Mouse (Mus musculus): Measurements from ENCODE around the gene Lgals4. TPM values are rescaled to one million over a fixed set of nuclear protein-coding genes. Genes with fewer than 3 reads are reported as not detected.

Lgals4 gene
- polyA plus RNA-seq, 1 experiment from 2014 or later: 737 TPM

DNA sequence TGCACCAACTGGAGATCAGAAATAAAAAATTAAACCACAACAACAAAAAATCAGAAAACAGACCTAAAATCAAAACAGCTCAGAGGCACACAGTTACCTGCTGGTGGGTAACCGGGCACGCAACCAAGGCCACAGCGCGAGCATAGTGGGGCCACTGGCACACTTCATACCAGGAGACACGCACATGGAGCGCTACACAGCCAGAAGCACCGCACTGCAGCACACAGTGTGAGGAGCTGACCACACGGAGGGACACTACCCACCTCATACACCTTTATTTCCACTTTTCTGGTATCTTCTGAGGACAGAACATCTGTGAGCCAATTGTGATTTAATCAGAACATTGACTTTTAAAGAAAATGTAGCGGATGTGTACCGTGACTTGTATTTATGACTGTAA lies 16.7 kb upstream of the Lgals4 start:
- Histone ChIP-seq H3K9ac (ENCODE audit: low read length) (no peak overlapping the region), H3K4me3 (ENCODE audit: low read depth, low read length) (no peak overlapping the region), H3K27ac (ENCODE audit: low read depth) (no peak overlapping the region), H3K36me3 (ENCODE audit: control insufficient read depth, insufficient read depth, low read length) (peaks cover 98% of the 10 kb centered on the region), H3K4me2 (ENCODE audit: low read length) (no peak overlapping the region), H3K9me3 (ENCODE audit: control insufficient read depth, low read length) (no peaks in the 10 kb centered on the region), H3K27me3 (replicated peaks; ENCODE audit: control insufficient read depth, insufficient read depth, low read length) (no peaks in the 10 kb centered on the region), H3K4me1 (replicated peaks; ENCODE audit: control insufficient read depth, insufficient read depth, low read length) (peaks cover 32% of the 10 kb centered on the region)
- ATAC-seq (replicated peaks; ENCODE audit: low FRiP score, low TSS enrichment, low read depth) (no peak), DNase-seq (ENCODE audit: low spot score) (no peak)
- 92% methylated on average over 10 of the region's 10 CpGs for WGBS

DNA sequence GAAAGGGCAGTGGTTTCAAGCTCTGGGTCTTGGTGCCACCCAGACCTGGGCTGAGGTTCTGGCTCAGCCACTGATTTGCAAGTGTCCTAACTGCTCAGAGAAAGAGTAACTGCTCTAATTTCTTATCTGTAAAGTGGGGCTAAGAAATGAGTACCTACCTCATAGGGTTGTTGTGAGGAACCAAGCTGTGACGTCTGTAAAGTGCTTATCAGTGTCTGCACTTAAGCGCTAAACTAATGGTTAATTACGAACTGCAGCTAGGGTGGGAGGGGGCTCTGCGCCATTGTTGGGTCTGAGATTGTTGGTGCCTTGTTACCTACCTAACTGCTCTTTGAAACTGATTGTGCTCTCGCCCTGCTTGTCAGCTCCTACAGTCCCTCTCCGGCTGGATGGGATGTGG lies 16.1 kb upstream of the Lgals4 start:
- Histone ChIP-seq H3K27ac (ENCODE audit: low read depth) (peak overlapping the region; percentile 10; the same call in 1 of the 2 replicates), H3K4me2 (ENCODE audit: low read length) (no peak overlapping the region), H3K4me1 (replicated peaks; ENCODE audit: control insufficient read depth, insufficient read depth, low read length) (peaks cover 26% of the 10 kb centered on the region)

DNA sequence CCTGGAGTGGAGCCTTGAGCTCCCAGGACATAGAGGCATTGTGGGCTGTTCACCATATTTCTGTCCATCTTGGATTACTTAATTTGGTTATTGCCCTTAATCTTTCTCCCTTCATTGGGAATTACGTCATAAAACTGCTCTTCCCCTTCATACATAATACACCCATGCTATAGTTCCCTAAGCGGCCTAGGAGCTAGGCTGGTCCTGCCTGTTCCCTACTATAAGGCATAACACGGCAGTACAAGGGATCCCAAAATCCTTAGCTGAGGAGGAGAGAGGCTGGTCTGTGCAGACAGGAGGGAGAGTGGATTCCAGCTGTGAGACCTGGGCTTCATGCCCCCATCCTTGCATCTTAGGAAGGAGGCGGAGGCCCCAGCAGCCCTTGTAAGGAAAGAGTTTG lies 15.7 kb upstream of the Lgals4 start:
- ATAC-seq (replicated peaks; ENCODE audit: low FRiP score, low TSS enrichment, low read depth) (no peak), DNase-seq (ENCODE audit: low spot score) (no peak)
- H3K9me3 ChIP-seq (ENCODE audit: control insufficient read depth, low read length): no peaks in the 10 kb centered on the region
- peaks cover 22% of the 10 kb centered on the region for H3K4me1 ChIP-seq (replicated peaks; ENCODE audit: control insufficient read depth, insufficient read depth, low read length)
- H3K36me3 ChIP-seq (ENCODE audit: control insufficient read depth, insufficient read depth, low read length): peaks cover 95% of the 10 kb centered on the region
- WGBS: 82% methylated on average over 4 of the region's 4 CpGs
- H3K4me3 ChIP-seq (ENCODE audit: low read depth, low read length): no peak overlapping the region
- H3K9ac ChIP-seq (ENCODE audit: low read length): no peak overlapping the region
- H3K4me2 ChIP-seq (ENCODE audit: low read length): no peak overlapping the region
- peak overlapping the region; percentile 10; the same call in 1 of the 2 replicates for H3K27ac ChIP-seq (ENCODE audit: low read depth)
- no peaks in the 10 kb centered on the region for H3K27me3 ChIP-seq (replicated peaks; ENCODE audit: control insufficient read depth, insufficient read depth, low read length)

More for the DNA sequence above, 16.1 kb upstream of the Lgals4 start:
- DNase-seq (ENCODE audit: low spot score) (no peak), ATAC-seq (replicated peaks; ENCODE audit: low FRiP score, low TSS enrichment, low read depth) (no peak)
- 71% methylated on average over 6 of the region's 6 CpGs for WGBS
- Histone ChIP-seq H3K4me3 (ENCODE audit: low read depth, low read length) (no peak overlapping the region), H3K9ac (ENCODE audit: low read length) (no peak overlapping the region), H3K9me3 (ENCODE audit: control insufficient read depth, low read length) (no peaks in the 10 kb centered on the region), H3K36me3 (ENCODE audit: control insufficient read depth, insufficient read depth, low read length) (peaks cover 98% of the 10 kb centered on the region), H3K27me3 (replicated peaks; ENCODE audit: control insufficient read depth, insufficient read depth, low read length) (no peaks in the 10 kb centered on the region)

DNA sequence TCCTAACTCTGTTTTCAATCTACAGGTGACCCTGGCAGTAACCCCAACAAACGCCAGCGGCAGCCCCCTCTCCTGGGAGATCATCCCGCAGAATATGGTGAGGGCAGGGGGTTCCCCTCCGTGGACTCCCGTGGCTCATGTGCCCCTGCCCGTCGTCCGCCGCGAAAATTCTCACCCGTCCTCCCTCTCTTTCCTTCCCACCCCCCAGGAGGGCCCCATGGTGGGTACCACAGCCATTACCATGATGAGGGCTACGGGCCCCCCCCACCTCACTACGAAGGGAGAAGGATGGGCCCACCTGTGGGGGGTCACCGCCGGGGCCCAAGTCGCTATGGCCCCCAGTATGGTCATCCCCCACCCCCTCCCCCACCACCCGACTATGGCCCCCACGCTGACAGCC lies 15.2 kb upstream of the Lgals4 start:
- no peaks in the 10 kb centered on the region for H3K27me3 ChIP-seq (replicated peaks; ENCODE audit: control insufficient read depth, insufficient read depth, low read length)
- ATAC-seq (replicated peaks; ENCODE audit: low FRiP score, low TSS enrichment, low read depth): no peak
- H3K9ac ChIP-seq (ENCODE audit: low read length): no peak overlapping the region

DNA sequence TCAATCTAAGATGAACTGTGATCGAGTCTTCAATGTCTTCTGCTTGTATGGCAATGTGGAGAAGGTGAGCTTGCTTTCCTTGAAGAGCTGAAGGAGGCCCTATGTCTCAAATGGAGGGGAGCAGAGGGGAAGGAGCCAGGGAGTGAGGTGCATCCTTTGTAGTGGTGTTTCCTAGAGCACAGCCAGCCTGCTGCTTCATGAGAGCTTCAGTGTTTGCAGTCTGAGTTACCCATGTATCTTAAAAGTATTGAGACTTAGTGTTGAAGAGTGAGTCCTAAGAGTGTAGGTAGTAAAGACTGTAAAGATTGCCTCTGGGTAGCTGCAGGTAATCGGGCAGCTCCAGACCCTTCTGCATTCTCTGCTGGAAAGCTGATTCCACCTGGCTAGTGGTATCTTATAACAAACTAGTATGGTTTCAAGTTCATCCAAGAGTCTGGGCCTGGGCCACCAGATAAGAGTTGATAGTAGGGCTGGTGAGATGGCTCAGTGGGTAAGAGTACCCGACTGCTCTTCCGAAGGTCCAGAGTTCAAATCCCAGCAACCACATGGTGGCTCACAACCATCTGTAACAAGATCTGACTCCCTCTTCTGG lies 14.7 kb upstream of the Lgals4 start:
- H3K27me3 ChIP-seq (replicated peaks; ENCODE audit: control insufficient read depth, insufficient read depth, low read length): no peaks in the 10 kb centered on the region
- WGBS: 77% methylated on average over 4 of the region's 4 CpGs
- H3K9ac ChIP-seq (ENCODE audit: low read length): no peak overlapping the region
- DNase-seq (ENCODE audit: low spot score) (no peak), ATAC-seq (replicated peaks; ENCODE audit: low FRiP score, low TSS enrichment, low read depth) (no peak)
- no peaks in the 10 kb centered on the region for H3K9me3 ChIP-seq (ENCODE audit: control insufficient read depth, low read length)
- no peak overlapping the region for H3K27ac ChIP-seq (ENCODE audit: low read depth)
- no peak overlapping the region for H3K4me2 ChIP-seq (ENCODE audit: low read length)
- peaks cover 13% of the 10 kb centered on the region for H3K4me1 ChIP-seq (replicated peaks; ENCODE audit: control insufficient read depth, insufficient read depth, low read length)
- no peak overlapping the region for H3K4me3 ChIP-seq (ENCODE audit: low read depth, low read length)
- peaks cover 85% of the 10 kb centered on the region for H3K36me3 ChIP-seq (ENCODE audit: control insufficient read depth, insufficient read depth, low read length)

More for the DNA sequence above, 15.2 kb upstream of the Lgals4 start:
- 86% methylated on average over 18 of the region's 18 CpGs for WGBS
- Histone ChIP-seq H3K4me1 (replicated peaks; ENCODE audit: control insufficient read depth, insufficient read depth, low read length) (peaks cover 18% of the 10 kb centered on the region), H3K36me3 (ENCODE audit: control insufficient read depth, insufficient read depth, low read length) (peaks cover 90% of the 10 kb centered on the region), H3K4me2 (ENCODE audit: low read length) (no peak overlapping the region), H3K27ac (ENCODE audit: low read depth) (no peak overlapping the region), H3K9me3 (ENCODE audit: control insufficient read depth, low read length) (no peaks in the 10 kb centered on the region), H3K4me3 (ENCODE audit: low read depth, low read length) (no peak overlapping the region)
- no peak for DNase-seq (ENCODE audit: low spot score)

DNA sequence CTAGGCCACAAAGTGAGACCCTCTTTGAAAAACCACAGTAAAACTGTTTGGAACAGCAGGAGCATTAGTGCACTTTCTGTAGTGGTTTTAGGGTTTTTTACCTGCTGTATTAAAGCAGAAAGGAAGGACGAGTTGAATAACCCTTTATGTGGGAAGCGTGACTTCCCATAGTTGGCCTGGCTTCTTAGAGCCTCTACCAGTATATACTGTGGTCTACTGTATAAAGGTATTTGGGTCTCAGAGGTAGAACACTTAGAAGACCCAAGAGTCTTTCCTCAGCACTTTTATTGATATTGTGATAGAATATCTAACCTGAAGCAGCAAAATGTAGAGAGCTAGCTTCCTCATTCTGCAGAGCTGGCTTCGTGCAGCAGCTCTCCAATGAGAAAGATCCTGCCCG lies 14.1 kb upstream of the Lgals4 start:
- Histone ChIP-seq H3K4me1 (replicated peaks; ENCODE audit: control insufficient read depth, insufficient read depth, low read length) (peaks cover 11% of the 10 kb centered on the region), H3K27ac (ENCODE audit: low read depth) (no peak overlapping the region), H3K4me3 (ENCODE audit: low read depth, low read length) (no peak overlapping the region), H3K36me3 (ENCODE audit: control insufficient read depth, insufficient read depth, low read length) (peaks cover 79% of the 10 kb centered on the region), H3K4me2 (ENCODE audit: low read length) (no peak overlapping the region), H3K27me3 (replicated peaks; ENCODE audit: control insufficient read depth, insufficient read depth, low read length) (no peaks in the 10 kb centered on the region), H3K9ac (ENCODE audit: low read length) (no peak overlapping the region), H3K9me3 (ENCODE audit: control insufficient read depth, low read length) (no peaks in the 10 kb centered on the region)
- no peak for ATAC-seq (replicated peaks; ENCODE audit: low FRiP score, low TSS enrichment, low read depth)
- WGBS: 87% methylated on average over 4 of the region's 4 CpGs
- no peak for DNase-seq (ENCODE audit: low spot score)

DNA sequence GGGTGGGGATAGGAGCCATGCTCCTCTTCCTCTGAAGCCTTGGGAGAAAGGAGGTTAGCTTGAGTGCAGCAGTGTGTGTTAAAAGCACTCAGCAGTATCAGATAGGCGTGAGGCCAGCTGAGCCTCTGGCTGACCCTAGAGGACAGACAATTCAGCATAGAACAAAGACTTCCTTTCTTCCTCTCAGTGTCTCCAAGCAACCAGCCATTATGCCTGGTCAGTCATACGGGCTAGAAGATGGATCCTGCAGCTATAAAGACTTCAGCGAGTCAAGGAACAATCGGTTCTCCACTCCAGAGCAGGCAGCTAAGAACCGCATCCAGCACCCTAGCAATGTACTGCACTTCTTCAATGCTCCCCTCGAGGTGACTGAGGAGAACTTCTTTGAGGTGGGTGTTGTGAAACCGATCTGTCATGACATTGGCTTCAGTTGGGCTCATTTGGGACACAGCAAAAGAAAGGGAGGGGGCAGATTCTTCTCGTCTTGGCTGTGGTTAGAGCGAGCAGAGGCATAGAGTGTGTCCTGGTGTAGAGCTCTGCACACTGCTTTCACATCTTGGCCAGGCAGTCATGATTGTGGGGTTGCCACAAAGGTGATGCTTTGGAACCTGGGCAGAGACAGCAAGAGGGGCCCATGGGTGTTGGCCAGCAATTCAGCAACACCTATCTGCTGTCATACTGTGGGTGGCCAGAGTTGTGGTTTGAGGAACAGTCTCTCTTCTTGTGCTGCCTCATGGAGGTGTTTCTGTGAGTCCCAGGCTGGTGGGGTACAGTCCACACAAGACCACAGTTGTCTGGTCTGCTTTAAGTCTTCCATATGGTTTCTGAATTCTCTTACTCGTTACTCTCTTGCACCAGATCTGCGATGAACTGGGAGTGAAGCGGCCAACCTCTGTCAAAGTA lies 13.0 kb upstream of the Lgals4 start:
- no peak overlapping the region for H3K9ac ChIP-seq (ENCODE audit: low read length)
- no peaks in the 10 kb centered on the region for H3K27me3 ChIP-seq (replicated peaks; ENCODE audit: control insufficient read depth, insufficient read depth, low read length)
- no peak overlapping the region for H3K4me3 ChIP-seq (ENCODE audit: low read depth, low read length)
- no peak overlapping the region for H3K4me2 ChIP-seq (ENCODE audit: low read length)
- H3K36me3 ChIP-seq (ENCODE audit: control insufficient read depth, insufficient read depth, low read length): peaks cover 68% of the 10 kb centered on the region
- WGBS: 78% methylated on average over 12 of the region's 12 CpGs
- H3K4me1 ChIP-seq (replicated peaks; ENCODE audit: control insufficient read depth, insufficient read depth, low read length): peaks cover 12% of the 10 kb centered on the region
- DNase-seq (ENCODE audit: low spot score) (no peak), ATAC-seq (replicated peaks; ENCODE audit: low FRiP score, low TSS enrichment, low read depth) (no peak)
- no peaks in the 10 kb centered on the region for H3K9me3 ChIP-seq (ENCODE audit: control insufficient read depth, low read length)
- H3K27ac ChIP-seq (ENCODE audit: low read depth): no peak overlapping the region

DNA sequence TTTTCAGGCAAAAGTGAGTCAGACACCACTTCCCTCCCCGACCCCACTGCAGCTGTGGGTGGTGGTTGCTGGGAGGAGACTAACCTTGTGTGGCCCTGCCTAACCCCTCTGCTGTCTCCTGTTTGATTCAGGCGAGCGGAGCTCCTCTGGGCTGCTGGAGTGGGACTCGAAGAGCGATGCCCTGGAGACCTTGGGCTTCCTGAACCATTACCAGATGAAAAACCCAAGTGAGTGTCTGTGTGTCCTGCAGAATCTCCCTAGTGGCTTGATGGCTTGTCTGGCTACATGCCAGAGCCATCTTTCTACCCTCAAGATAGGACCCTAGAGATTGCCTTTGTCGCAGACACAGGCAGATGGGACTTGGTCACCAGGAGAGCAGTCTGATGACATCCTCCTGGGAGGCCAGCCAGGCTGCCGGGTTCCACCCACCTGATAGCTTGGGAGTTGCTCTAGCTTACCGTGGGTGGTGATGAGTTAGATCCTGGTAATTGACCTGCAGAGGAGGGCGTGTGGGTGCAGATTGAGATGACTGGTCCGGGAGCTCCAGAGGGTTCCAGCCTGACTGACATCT lies 12.3 kb upstream of the Lgals4 start:
- Histone ChIP-seq H3K27ac (ENCODE audit: low read depth) (no peak overlapping the region), H3K4me2 (ENCODE audit: low read length) (no peak overlapping the region), H3K4me1 (replicated peaks; ENCODE audit: control insufficient read depth, insufficient read depth, low read length) (peaks cover 14% of the 10 kb centered on the region), H3K36me3 (ENCODE audit: control insufficient read depth, insufficient read depth, low read length) (peaks cover 61% of the 10 kb centered on the region), H3K9ac (ENCODE audit: low read length) (no peak overlapping the region), H3K4me3 (ENCODE audit: low read depth, low read length) (no peak overlapping the region), H3K27me3 (replicated peaks; ENCODE audit: control insufficient read depth, insufficient read depth, low read length) (no peaks in the 10 kb centered on the region), H3K9me3 (ENCODE audit: control insufficient read depth, low read length) (no peaks in the 10 kb centered on the region)
- ATAC-seq (replicated peaks; ENCODE audit: low FRiP score, low TSS enrichment, low read depth) (no peak), DNase-seq (ENCODE audit: low spot score) (no peak)
- WGBS: 71% methylated on average over 10 of the region's 10 CpGs

Data from intestine, embryonic 14.5 days (tissue).